Mouse (Mus musculus): Measurements from ENCODE around the gene Trim2.

Trim2 gene

DNA sequence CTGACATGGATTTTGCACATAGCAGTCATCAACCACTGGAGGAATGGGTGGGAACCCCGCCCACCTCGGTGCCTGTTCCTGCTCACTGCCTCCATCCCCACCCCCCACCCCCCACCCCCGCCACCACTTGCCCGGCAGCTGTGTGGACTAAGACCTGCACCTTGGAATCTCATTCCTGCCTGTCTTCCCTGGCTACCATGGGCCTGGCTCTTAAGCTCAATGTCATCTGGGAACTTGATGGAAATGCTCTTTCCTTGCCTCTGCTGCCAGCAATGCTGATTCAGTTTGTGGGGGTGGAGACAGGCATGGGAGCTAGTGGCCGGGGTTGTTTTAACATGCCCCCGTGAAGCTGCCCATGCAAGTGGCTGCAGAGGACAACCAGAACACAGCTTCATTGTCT, 17.3 kb upstream of the Trim2 start:
- no peak for DNase-seq (ENCODE audit: low spot score in 2 of 2)

DNA sequence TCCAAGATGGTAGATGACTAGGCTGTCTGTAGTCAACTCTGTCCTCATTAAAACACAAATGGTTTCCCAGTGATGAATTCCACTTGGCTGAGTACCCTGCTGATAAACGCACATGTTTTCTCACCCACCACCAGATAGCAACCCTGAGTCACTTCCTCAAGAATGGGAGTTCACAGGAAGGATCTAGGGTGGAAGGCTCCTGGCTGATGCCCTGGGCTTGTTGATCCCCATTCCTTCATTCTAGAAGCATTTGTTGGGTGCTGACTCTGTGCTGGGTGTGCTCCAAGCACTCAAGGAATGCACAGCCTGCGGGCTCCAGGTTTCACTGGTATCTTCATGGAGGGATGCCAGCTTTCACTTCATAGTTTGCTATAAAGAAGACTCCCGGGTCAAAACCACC, 12.8 kb upstream of the Trim2 start:
- no peak for DNase-seq (ENCODE audit: low spot score in 2 of 2)

DNA sequence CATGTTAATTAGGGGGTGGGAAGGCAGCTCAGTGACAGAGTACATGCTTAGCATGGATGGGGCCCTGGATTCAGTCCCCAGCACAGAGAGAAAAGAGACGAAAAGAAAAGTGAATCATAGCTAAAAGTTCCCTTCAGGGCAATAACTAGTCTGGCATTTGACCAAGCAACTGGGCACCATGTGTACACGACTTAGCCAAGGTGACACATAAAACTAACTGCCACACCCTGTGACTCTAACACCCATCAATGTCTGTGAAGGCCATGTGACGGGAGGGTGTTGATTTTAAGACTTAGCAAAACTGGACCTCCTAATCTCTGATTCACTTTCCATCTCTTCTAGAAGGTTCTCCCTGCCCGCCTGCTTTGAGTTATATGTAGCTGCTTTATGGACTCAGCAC, 12.2 kb upstream of the Trim2 start:
- no peak for DNase-seq (ENCODE audit: low spot score in 2 of 2)

DNA sequence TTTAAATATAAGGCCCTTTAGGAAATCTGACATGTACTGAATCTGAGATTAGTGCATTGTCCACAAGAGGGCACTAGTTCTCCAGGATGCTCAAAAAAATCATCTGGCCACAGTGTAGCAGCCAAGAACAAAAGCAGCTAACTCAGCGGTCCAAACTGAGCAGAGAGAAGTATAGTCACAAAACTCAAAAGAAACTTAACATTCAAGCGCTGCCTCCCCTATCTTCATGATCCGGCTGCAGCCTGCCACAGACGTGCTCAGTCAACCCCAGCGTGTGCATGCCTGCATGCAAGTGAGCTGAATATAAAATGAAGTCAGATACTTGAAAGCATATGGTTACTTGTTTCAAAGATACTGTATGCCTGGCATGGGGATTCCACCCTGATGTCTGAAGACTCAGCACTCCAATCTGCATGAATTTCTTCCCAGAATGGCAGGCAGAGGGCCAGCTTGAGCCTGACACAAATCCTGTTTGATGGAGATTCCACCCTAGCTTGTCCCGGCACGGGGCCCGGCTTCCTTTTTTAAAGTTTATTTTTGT, 8.0 kb upstream of the Trim2 start:
- peak in 1 of 2 experiments; percentile 62 for DNase-seq (ENCODE audit: low spot score in 2 of 2)

DNA sequence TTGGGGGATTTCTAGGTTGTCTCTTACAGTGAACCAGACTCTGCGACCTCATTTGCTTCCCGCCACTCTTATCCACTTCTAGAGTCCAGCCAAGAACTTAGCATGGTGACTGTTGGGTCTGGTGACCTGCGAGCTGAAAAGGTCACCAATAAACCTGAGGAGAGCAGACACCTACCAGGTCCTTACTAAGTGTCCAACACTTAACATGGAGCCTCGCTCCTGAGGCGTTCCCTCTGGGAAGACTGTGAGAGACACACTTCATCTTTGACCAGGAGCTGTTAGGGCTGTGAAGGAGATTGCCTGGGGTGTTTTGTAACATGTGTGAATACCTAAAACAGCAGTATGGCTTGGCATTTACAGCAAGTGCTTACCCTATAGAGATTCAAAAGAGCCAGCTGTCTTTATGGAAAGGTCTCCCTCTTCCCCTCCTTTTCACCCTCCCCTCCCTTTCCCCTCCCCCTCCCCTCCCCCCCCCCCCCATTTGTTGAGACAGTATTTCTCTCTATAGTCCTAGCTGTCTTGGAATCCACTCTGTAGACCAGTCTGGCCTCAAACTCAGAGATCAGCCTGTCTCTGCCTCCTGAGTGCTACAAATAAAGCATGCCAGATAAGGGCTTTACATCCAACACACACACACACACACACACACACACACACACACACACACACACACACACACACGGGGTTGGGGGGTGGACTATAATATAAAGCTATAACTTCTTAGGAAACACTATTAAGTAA, 7.3 kb upstream of the Trim2 start:
- DNase-seq (ENCODE audit: low spot score in 2 of 2), result no peak

DNA sequence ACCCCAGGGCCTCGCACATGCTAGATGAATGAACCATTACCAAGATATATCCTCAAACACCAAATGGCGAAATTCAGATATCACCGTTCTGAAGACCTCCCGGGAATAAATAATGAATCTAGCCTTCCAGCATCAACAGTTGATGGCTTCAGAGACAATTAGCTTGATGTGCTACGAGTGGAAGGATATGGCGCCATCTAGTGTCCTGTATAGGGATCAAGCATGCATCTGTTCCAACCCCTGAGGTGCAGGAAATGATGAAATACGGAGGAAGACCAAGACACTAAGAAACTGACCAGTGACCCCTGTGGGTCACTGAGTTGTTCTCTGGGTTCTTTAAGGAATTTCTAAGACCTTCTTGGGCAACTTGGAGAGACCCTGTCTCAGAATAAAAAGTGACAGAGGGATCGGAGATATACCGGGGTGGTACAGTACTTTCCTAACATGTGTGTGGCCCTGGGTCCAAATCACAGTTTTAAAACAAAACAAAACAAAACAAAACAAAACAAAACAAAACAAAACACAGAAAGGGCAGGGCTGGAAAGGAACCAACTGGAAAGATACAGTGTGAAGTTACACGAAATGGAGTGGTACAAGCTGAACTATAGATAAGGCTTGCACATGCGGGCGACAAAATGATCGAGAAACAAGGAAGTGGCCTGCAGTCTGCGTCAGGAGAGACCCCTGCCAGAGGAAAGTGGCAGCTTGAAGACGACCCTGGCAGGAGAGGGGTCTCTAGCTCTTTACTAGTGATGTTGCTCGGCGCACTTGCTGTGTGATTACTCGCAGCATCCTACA, 6.5 kb upstream of the Trim2 start:
- peak in 1 of 2 experiments; percentile 65 for DNase-seq (ENCODE audit: low spot score in 2 of 2)

DNA sequence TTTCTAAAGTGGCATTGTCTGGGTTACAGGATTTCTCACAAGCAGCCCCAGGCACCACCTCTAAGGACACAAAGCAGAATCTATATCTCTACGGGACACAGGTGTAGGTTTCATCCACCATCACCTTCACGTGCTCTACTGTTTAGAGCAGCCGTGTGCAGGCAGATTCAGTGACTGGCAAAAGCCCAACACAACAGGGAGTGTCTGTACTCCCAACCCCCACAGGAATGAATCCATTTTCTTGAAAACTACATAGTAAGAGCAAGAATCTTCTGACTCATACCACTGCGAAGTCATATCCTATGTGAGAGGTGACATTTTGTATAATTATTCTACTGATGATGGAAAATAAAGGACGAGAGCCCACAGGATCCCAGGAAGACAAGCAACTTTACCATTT, 5.6 kb upstream of the Trim2 start:
- DNase-seq (ENCODE audit: low spot score in 2 of 2), result no peak

DNA sequence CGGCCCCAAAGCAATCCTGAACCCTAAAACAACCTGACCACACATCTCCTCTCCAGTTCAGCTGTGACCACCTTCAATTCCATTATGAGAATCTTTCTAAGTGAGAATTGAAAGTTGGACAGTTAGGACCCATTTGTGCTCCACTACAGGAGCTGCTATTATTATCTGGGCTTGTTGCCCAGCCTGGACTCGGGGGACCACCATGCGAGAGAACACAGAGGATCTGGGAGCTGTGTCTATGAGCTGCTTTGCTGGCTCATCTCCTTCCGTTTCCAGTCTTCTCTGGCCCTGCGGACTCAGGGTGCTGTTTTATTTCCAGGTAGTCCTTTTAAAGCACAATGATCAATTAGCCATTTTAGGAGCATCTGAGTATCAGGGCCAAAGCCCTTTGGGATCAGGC, 839 bp upstream of the Trim2 start:
- DNase-seq (ENCODE audit: low spot score in 2 of 2), result no peak

DNA sequence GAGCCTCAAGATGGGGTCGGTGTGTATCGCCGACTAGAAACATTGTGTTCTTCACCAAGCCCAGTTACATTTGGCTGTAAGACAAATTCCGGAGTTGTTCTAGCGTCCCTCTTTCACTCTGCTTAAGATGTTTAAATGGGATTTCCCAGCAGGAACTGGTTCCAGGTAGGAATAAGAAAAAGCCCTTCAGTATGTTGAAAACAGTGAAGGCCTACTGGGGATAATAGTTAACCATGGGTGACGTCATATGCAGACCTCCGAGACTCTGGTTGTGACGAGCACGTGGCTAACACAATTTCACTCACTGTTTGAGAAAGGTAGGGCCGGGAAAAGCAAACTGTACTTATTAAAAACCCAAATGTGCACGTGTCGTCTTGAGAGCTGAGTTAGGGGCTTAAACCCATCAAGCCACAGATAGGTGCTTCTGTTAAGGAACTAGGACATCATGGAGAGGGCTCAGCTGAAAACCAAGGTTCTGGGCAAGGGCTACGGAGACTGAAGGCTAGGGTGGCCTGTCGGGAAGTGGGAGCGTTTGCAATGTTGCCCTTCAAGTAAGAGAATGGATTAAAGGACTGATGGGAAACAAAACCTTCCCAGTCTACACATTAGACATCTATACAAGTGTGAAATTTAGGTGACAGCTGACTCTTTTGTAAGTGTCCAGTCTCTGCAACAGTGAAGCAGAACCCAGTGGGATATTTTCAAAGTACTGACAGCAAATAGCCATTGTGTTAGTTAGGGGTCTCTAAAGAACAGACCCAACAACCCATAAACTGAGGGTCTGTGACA, 761 bp downstream of the Trim2 start:
- DNase-seq (ENCODE audit: low spot score in 2 of 2), result no peak

DNA sequence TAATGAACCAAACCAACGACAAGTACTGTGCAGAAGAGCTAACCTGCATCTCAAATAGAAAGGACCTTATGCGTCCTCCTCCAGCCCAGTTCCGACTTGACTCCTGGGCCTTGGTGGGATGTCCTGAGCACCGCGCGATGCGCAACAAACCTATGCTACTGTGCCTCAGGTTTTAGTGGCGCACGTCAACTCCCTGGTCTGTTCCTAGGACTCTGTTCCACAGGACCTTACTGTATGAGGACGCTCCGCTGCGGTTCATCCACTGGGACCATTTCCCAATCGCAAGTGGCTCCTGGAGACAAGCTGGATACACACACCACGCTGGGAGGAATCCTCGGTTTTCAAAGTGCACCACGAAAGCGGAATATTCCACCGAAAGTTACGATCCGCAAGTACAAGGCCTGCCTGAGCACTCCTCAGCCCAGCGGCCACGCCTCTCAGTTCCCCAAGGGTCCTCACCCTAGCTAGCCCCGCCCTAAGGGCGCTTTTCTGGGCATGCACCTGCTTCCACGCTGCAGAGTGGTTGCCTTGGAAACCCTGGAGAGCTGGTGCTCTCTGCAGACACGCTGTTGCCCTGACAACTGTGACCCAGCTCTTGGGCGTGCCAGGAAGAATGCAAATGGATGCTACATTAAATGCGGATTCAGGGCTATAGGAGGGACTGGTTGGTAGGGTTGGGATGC, 1.5 kb downstream of the Trim2 start:
- peak; percentile 41 to 74 for DNase-seq (ENCODE audit: low spot score in 2 of 2)

DNA sequence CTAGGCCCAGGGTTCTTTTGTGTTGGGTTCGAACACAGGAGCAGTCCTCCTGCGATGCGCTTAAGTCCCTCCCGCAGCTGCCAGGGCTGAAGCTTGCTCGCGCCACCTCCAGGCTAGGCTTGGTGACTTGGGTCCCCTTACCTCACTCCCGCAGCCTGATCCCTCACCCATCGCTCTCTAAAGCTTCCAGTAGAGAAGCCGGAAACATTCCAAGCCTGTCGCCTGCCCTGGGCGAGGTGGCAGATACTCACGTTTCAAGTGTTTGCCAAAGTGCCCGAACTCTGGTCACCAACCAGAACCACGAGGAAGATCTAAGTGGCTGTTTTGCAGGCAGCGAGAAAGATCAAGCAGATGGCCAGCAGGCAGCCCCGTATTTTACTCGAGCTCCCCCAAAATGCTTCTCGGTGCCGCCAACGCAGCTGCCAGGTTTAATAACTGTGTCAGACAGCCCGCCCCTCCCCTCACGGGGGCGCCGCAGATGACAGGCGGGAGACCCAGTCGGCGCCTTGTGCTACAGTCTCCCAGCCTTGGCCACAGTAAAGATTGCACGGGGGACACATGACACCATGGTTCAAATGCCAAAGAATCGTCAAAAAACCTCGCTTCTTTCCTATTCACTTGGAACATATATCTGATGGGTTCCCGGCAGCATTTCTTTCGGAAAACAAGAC, 2.2 kb downstream of the Trim2 start:
- DNase-seq (ENCODE audit: low spot score in 2 of 2), result peak; percentile 27 to 57

DNA sequence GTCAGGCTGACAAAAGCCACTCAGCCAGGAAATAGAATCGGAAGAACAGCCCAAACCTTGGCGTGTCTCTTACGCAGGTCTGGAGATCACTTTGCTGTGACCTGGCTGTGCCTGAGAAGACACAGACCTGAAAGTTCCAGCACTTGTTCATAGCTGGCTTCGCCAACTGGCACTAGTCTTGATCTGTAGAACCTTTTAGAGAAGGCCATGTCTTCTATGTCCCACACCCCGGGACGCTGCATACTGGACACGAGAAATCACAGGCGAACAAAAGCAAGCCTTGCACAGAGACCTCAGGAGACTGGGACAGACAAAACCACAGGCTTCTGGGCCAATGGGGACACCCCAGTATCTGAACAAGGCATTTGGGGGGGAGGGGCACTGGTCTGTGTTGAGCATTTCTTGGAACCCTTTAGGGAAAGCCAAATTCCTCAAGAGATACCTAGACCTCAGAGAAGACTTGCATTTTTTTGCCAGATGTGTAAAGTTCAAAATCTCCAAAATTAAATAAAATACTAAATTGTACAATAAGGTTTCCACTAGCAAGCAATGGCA, 3.2 kb downstream of the Trim2 start:
- no peak for DNase-seq (ENCODE audit: low spot score in 2 of 2)

DNA sequence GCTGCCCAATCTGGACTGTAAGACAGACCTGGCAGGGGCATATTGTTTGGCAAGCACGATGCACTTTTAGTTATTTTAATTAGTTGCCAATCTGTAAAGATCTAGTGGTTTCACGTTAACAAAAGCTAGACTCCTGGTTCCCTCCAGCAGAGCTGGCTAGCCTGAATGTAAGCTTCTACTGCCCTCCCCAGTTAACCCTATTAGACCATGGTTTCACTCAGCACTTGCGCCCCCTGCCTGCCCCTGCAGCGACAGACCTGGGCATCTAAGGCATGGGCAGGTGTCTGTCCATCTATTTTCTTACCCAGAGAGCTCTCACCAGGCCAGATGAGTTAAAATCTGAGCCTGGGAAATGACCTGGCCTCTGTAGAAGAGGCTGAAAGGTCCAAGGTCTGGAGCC, 4.4 kb downstream of the Trim2 start:
- DNase-seq (ENCODE audit: low spot score in 2 of 2), result peak; percentile 43 to 66

DNA sequence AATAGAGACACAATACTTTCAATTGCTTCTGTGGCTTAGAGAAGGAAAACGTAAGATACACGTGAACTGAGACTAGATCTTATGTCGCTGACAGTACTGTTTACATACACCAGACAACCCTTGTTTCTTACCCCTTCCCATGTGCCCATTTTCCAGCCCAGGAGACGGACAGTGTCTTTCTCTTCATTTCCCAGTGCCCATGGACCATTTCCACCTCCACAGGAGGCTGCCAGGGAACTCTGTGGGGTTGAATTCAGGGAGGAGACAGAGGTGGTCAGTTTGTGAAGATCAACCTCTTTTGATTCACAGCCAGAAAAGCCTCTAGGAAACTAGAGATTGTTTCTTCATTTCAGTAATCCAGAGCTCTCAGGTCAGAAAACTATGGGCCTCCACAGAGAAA, 5.0 kb downstream of the Trim2 start:
- DNase-seq (ENCODE audit: low spot score in 2 of 2), result no peak

DNA sequence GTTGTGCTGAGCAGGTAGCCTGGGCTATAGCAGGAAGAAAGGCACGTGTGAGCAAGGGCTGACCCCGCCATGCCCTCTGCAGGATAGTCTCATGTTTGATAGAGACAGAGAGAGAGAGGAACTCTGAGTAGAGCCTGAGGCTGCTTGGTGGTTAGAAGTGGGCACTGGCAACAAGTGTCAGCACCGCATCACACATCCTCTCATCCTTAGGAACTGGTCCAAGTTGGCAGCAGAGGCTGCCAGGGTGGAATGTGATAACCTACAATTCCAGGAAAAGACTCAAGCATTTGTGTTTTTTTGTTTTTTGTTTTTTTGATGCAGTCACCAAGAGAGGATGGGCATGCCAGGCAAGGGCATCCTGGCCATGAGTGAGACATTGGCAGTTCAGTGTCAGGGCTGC, 8.5 kb downstream of the Trim2 start:
- no peak for DNase-seq (ENCODE audit: low spot score in 2 of 2)

DNA sequence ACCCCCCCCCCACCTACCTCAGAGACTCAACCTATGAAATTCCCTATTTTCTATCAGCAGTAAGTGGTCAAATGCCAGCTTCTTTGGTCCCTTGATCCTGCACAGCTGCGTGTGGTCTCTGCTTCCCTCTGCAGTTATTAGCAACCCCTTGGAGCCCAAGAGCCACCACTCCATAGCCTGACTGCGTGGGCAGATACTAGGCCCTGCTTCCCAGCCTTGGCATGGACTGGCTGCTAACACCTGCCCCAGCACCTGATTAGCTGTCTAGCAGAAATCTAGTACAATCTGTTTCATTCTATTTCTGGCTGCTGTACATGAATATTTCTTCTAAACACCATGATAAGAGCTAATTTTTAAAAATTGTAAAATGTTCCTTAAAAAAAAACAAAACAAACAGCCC, 10.0 kb downstream of the Trim2 start:
- no peak for DNase-seq (ENCODE audit: low spot score in 2 of 2)

DNA sequence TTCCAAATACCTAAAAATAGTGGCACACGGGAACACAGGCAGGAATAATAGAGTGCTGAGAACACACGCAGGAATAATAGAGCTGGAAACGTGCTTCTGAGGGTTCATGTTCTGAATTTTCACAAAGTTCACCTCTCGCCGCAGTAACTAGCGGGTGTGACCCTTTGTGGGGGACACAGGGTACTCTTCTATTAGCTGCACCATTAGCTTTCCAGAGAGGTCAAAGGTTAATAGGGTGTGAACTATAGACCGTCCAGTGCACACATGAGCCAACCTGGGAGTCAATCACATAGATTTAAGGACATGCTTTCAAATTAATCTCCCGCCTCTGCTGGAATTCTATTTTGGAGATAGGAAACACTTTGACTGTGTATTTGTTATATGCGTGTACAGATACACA, 11.9 kb downstream of the Trim2 start:
- DNase-seq (ENCODE audit: low spot score in 2 of 2), result no peak

DNA sequence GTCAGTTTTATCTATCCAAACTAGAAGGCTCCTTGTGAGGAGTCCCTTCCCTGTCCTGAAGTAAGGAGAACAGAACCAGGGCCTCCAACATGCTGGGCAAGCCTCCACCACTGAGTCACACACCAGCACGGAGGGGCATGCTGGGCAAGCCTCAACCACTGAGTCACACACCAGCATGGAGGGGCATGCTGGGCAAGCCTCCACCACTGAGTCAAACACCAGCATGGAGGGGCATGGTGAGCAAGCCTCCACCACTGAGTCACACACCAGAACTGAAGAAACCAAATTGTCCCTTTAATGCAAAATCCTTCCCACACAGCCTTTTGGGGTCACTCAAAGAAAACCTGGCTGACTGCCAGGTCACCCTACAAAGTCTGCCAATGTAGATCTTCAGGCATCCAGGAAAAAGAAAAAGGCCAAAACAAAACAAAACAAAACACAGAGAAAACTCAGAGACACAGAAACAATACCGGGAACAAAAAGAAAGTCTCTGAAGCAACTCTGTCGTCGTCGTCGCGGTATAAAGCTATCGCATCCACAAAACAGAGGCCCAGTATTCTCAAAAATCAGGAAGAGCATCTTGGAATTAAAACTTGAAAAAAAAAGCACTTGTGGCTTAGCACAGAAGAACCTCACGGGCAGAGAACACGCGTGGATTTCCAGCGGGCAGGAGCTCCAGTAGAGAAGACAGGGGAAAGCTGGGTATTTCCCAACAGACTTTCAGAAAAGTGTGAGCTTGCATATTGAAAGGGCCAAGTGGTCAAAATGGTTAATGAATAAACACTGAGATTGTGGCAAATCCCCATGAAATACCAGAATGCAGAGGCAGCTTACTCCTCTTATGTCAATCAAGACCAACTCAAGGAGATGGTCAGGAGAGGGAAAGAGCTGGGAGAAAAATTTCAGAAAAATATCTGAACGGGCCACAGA, 12.7 kb downstream of the Trim2 start:
- DNase-seq (ENCODE audit: low spot score in 2 of 2), result no peak

DNA sequence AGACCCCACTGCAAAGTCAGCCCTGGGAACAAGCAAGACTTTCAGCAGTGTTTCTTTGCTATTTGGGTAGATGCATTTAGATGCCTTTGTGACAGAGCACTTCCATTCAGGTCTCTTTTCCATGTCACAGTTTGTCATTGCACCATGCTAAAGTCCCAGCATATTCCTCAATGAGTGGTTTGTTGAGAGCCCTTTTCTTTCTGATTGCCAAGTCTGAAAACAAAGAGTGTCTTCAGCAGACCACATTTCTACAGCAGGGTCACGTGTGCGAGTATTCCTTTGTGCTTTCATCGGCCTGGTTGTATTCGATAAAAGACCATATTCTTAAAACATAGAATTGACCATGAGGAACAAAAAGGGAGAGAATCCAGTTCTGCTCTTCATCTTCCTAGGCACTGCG, 14.4 kb downstream of the Trim2 start:
- no peak for DNase-seq (ENCODE audit: low spot score in 2 of 2)

DNA sequence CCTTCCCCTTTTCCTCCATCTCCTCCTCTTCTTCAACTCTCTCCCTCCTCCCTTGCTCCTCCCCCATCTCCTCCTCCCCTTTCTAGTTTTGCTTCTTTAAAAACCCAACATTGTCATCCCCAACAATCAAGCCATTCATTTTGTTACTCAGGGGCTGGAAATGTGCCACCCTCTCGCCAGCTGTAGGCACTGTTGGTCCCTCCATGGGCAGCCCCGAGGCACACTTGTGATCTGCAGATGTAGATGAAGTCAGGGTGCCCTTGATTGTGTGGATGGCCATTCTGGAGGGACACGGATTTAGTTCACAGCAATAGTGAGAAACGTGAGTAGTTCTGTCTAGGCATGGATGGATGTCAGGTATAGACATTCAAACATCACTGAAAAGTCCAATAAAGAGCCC, 17.7 kb downstream of the Trim2 start:
- no peak for DNase-seq (ENCODE audit: low spot score in 2 of 2)

Data from cerebellum, postnatal 4 days (tissue).